Mouse (Mus musculus): ENCODE measurements around the gene Syt15. TPM values are rescaled to one million over a fixed set of nuclear protein-coding genes. Genes with fewer than 3 reads are reported as not detected.

The Syt15 gene
- polyA plus RNA-seq (2015; fragmentation: Nextera tagmentation; extraction: Ambion mirVana) = 1.4 and 1.6 TPM in 2 replicates

GRCm38 (mm10) chr14:34219295-34219694 is at the start of gene Syt15:
TSS of gene Syt15 (plus strand) at chr14:34219595.
- no peak for ATAC-seq (ENCODE audit: insufficient read depth, low FRiP score)

GRCm38 (mm10) chr14:34171107-34171506 is 48.3 kb upstream of the Syt15 start:
- H3K4me2 ChIP-seq (ENCODE audit: low read depth, low read length) = no peak overlapping the region
- H3K36me3 ChIP-seq (ENCODE audit: control insufficient read depth, insufficient read depth, low read length) = no peaks in the 10 kb centered on the region
- H3K9me3 ChIP-seq (replicated peaks; ENCODE audit: control insufficient read depth, low read length) = no peaks in the 10 kb centered on the region
- H3K4me1 ChIP-seq (ENCODE audit: control insufficient read depth, insufficient read depth, low read length) = no peaks in the 10 kb centered on the region
- no peak overlapping the region for H3K4me3 ChIP-seq (replicated peaks; ENCODE audit: low read length)
- no peak for ATAC-seq (ENCODE audit: insufficient read depth, low FRiP score)
- WGBS = 82% methylated on average over 3 of the region's 3 CpGs
- H3K9ac ChIP-seq (ENCODE audit: low read length) = no peak overlapping the region
- no peaks in the 10 kb centered on the region for H3K27me3 ChIP-seq (ENCODE audit: control insufficient read depth, insufficient read depth, low read length)
- H3K27ac ChIP-seq (ENCODE audit: low read length) = no peak overlapping the region

More at GRCm38 (mm10) chr14:34219295-34219694, at the start of gene Syt15:
- peak within 1 kb of the TSS; percentile 43; the same call in 1 of the 2 replicates for H3K9ac ChIP-seq (ENCODE audit: low read length)
- peaks cover 6% of the 10 kb centered on the region; the same call in 1 of the 2 replicates for H3K4me1 ChIP-seq (ENCODE audit: control insufficient read depth, insufficient read depth, low read length)
- H3K4me2 ChIP-seq (ENCODE audit: low read depth, low read length) = peak within 1 kb of the TSS; percentile 52
- H3K4me3 ChIP-seq (replicated peaks; ENCODE audit: low read length) = peak within 1 kb of the TSS; percentile 32
- no peaks in the 10 kb centered on the region for H3K36me3 ChIP-seq (ENCODE audit: control insufficient read depth, insufficient read depth, low read length)
- WGBS = 55% methylated on average over 6 of the region's 6 CpGs
- H3K27ac ChIP-seq (ENCODE audit: low read length) = no peak within 1 kb of the TSS
- H3K27me3 ChIP-seq (ENCODE audit: control insufficient read depth, insufficient read depth, low read length) = peaks cover 20% of the 10 kb centered on the region
- H3K9me3 ChIP-seq (replicated peaks; ENCODE audit: control insufficient read depth, low read length) = no peaks in the 10 kb centered on the region

- WGBS = 72% methylated on average over 3 of the region's 3 CpGs
- ATAC-seq (ENCODE audit: insufficient read depth, low FRiP score) = no peak
Measured at GRCm38 (mm10) chr14:34179351-34179750, 40.0 kb upstream of the Syt15 start.

GRCm38 (mm10) chr14:34183101-34183500 is 36.3 kb upstream of the Syt15 start:
- H3K9me3 ChIP-seq (replicated peaks; ENCODE audit: control insufficient read depth, low read length) = peaks cover 5% of the 10 kb centered on the region; the same call in 1 of the 2 replicates
- ATAC-seq (ENCODE audit: insufficient read depth, low FRiP score) = no peak
- no peaks in the 10 kb centered on the region for H3K4me1 ChIP-seq (ENCODE audit: control insufficient read depth, insufficient read depth, low read length)
- H3K27me3 ChIP-seq (ENCODE audit: control insufficient read depth, insufficient read depth, low read length) = no peaks in the 10 kb centered on the region
- no peaks in the 10 kb centered on the region for H3K36me3 ChIP-seq (ENCODE audit: control insufficient read depth, insufficient read depth, low read length)
- H3K4me2 ChIP-seq (ENCODE audit: low read depth, low read length) = no peak overlapping the region
- no peak overlapping the region for H3K9ac ChIP-seq (ENCODE audit: low read length)
- no peak overlapping the region for H3K4me3 ChIP-seq (replicated peaks; ENCODE audit: low read length)
- 87% methylated on average over 1 of the region's 1 CpGs for WGBS
- H3K27ac ChIP-seq (ENCODE audit: low read length) = no peak overlapping the region

More at GRCm38 (mm10) chr14:34179351-34179750, 40.0 kb upstream of the Syt15 start:
- no peak overlapping the region for H3K4me3 ChIP-seq (replicated peaks; ENCODE audit: low read length)
- H3K27ac ChIP-seq (ENCODE audit: low read length) = no peak overlapping the region
- no peak overlapping the region for H3K9ac ChIP-seq (ENCODE audit: low read length)
- no peaks in the 10 kb centered on the region for H3K36me3 ChIP-seq (ENCODE audit: control insufficient read depth, insufficient read depth, low read length)
- no peaks in the 10 kb centered on the region for H3K27me3 ChIP-seq (ENCODE audit: control insufficient read depth, insufficient read depth, low read length)
- peaks cover 5% of the 10 kb centered on the region; the same call in 1 of the 2 replicates for H3K9me3 ChIP-seq (replicated peaks; ENCODE audit: control insufficient read depth, low read length)
- H3K4me1 ChIP-seq (ENCODE audit: control insufficient read depth, insufficient read depth, low read length) = no peaks in the 10 kb centered on the region
- no peak overlapping the region for H3K4me2 ChIP-seq (ENCODE audit: low read depth, low read length)

GRCm38 (mm10) chr14:34188629-34189028 is 30.8 kb upstream of the Syt15 start:
- ATAC-seq (ENCODE audit: insufficient read depth, low FRiP score) = no peak

GRCm38 (mm10) chr14:34190361-34190760 is 29.0 kb upstream of the Syt15 start:
- no peak overlapping the region for H3K4me2 ChIP-seq (ENCODE audit: low read depth, low read length)
- H3K4me3 ChIP-seq (replicated peaks; ENCODE audit: low read length) = no peak overlapping the region
- H3K9ac ChIP-seq (ENCODE audit: low read length) = no peak overlapping the region
- no peak overlapping the region for H3K27ac ChIP-seq (ENCODE audit: low read length)
- H3K27me3 ChIP-seq (ENCODE audit: control insufficient read depth, insufficient read depth, low read length) = no peaks in the 10 kb centered on the region
- WGBS = 61% methylated on average over 7 of the region's 7 CpGs
- no peaks in the 10 kb centered on the region for H3K9me3 ChIP-seq (replicated peaks; ENCODE audit: control insufficient read depth, low read length)
- H3K36me3 ChIP-seq (ENCODE audit: control insufficient read depth, insufficient read depth, low read length) = no peaks in the 10 kb centered on the region
- ATAC-seq (ENCODE audit: insufficient read depth, low FRiP score) = no peak
- H3K4me1 ChIP-seq (ENCODE audit: control insufficient read depth, insufficient read depth, low read length) = no peaks in the 10 kb centered on the region

More at GRCm38 (mm10) chr14:34188629-34189028, 30.8 kb upstream of the Syt15 start:
- Histone ChIP-seq H3K4me2 (ENCODE audit: low read depth, low read length) (no peak overlapping the region), H3K27ac (ENCODE audit: low read length) (no peak overlapping the region), H3K9ac (ENCODE audit: low read length) (no peak overlapping the region), H3K4me1 (ENCODE audit: control insufficient read depth, insufficient read depth, low read length) (no peaks in the 10 kb centered on the region), H3K9me3 (replicated peaks; ENCODE audit: control insufficient read depth, low read length) (no peaks in the 10 kb centered on the region), H3K27me3 (ENCODE audit: control insufficient read depth, insufficient read depth, low read length) (no peaks in the 10 kb centered on the region), H3K36me3 (ENCODE audit: control insufficient read depth, insufficient read depth, low read length) (no peaks in the 10 kb centered on the region), H3K4me3 (replicated peaks; ENCODE audit: low read length) (no peak overlapping the region)
- 72% methylated on average over 5 of the region's 5 CpGs for WGBS

- Histone ChIP-seq H3K4me3 (replicated peaks; ENCODE audit: low read length) (no peak overlapping the region), H3K27me3 (ENCODE audit: control insufficient read depth, insufficient read depth, low read length) (no peaks in the 10 kb centered on the region), H3K9me3 (replicated peaks; ENCODE audit: control insufficient read depth, low read length) (no peaks in the 10 kb centered on the region), H3K4me1 (ENCODE audit: control insufficient read depth, insufficient read depth, low read length) (no peaks in the 10 kb centered on the region), H3K9ac (ENCODE audit: low read length) (no peak overlapping the region), H3K36me3 (ENCODE audit: control insufficient read depth, insufficient read depth, low read length) (no peaks in the 10 kb centered on the region), H3K27ac (ENCODE audit: low read length) (no peak overlapping the region), H3K4me2 (ENCODE audit: low read depth, low read length) (no peak overlapping the region)
- WGBS = 82% methylated on average over 4 of the region's 4 CpGs
- ATAC-seq (ENCODE audit: insufficient read depth, low FRiP score) = no peak
Measured at GRCm38 (mm10) chr14:34193879-34194278, 25.5 kb upstream of the Syt15 start.

- H3K9me3 ChIP-seq (replicated peaks; ENCODE audit: control insufficient read depth, low read length) = no peaks in the 10 kb centered on the region
- H3K27me3 ChIP-seq (ENCODE audit: control insufficient read depth, insufficient read depth, low read length) = no peaks in the 10 kb centered on the region
- H3K4me2 ChIP-seq (ENCODE audit: low read depth, low read length) = no peak overlapping the region
- no peak overlapping the region for H3K9ac ChIP-seq (ENCODE audit: low read length)
- WGBS = 90% methylated on average over 15 of the region's 15 CpGs
- ATAC-seq (ENCODE audit: insufficient read depth, low FRiP score) = no peak
- H3K4me1 ChIP-seq (ENCODE audit: control insufficient read depth, insufficient read depth, low read length) = no peaks in the 10 kb centered on the region
- H3K4me3 ChIP-seq (replicated peaks; ENCODE audit: low read length) = no peak overlapping the region
- H3K36me3 ChIP-seq (ENCODE audit: control insufficient read depth, insufficient read depth, low read length) = no peaks in the 10 kb centered on the region
- H3K27ac ChIP-seq (ENCODE audit: low read length) = no peak overlapping the region
Measured at GRCm38 (mm10) chr14:34195466-34195865, 23.9 kb upstream of the Syt15 start.

- Histone ChIP-seq H3K9me3 (replicated peaks; ENCODE audit: control insufficient read depth, low read length) (no peaks in the 10 kb centered on the region), H3K9ac (ENCODE audit: low read length) (no peak overlapping the region), H3K4me2 (ENCODE audit: low read depth, low read length) (no peak overlapping the region), H3K27ac (ENCODE audit: low read length) (no peak overlapping the region), H3K36me3 (ENCODE audit: control insufficient read depth, insufficient read depth, low read length) (no peaks in the 10 kb centered on the region), H3K4me1 (ENCODE audit: control insufficient read depth, insufficient read depth, low read length) (no peaks in the 10 kb centered on the region), H3K27me3 (ENCODE audit: control insufficient read depth, insufficient read depth, low read length) (no peaks in the 10 kb centered on the region), H3K4me3 (replicated peaks; ENCODE audit: low read length) (no peak overlapping the region)
- WGBS = 45% methylated on average over 4 of the region's 4 CpGs
- no peak for ATAC-seq (ENCODE audit: insufficient read depth, low FRiP score)
Measured at GRCm38 (mm10) chr14:34196706-34197105, 22.7 kb upstream of the Syt15 start.
